Mouse (Mus musculus): Measurements from ENCODE around the gene Jag2.

The Jag2 gene

GRCm38 (mm10) chr12:112940710-112941109 is 11.1 kb upstream of the Jag2 start:
- no peak for DNase-seq

DNA sequence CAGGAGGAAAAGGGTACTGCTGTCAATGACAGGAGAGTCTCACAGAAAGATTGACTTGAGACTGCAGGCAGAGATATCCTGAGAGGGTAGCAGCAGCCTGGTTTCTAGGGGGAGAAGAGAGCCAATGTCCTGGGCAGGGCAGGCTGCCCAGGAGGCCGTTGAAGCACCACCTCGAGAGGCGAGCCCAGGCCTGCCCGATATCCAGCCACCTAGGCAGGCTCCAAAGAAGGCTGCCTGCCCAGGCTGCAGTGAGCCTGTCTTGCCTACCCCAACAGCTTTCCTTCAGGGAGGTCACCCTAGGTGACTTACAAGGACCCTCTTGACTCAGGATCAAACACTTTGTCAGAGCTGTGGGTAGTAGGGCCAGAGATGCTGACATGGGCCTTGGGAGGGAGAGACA is 10.7 kb upstream of the Jag2 start:
- DNase-seq: no peak

DNA sequence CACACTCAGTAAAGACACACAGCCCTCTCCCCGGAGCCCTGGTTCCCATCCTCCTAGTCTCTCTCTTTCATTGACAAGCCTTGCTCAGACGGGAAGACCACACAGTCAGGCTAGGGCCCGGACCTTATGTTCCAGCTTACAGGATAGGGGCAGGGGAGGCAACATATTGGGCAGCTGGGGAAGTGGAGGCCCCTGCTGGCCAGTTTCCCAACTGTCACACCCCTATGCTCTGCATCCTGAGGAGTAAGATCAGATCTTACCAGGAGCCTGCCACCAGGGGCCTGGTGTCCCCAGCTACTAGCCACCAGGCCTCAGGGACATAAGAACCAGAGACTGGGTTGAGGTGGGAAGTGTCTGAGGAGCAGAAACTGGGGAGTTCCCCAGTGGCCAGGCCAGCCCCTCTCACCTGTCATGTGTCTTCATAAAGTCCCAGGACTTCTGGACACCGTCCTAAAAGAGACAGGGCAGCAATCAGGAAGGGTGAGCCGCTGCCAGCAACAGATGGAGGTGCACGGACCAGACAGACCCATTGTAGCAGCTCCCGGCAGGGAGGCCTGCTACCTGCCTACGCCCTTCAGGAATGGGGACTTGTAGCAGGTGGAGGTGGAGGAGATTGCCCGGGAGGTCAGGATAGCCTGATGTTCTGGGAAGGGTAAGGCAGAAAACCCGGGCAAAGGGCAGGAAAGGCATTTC is 9.4 kb upstream of the Jag2 start:
- DNase-seq: no peak

GRCm38 (mm10) chr12:112938366-112938765 is 8.8 kb upstream of the Jag2 start:
- no peak for DNase-seq

GRCm38 (mm10) chr12:112937906-112938305 is 8.3 kb upstream of the Jag2 start:
- no peak for DNase-seq

DNA sequence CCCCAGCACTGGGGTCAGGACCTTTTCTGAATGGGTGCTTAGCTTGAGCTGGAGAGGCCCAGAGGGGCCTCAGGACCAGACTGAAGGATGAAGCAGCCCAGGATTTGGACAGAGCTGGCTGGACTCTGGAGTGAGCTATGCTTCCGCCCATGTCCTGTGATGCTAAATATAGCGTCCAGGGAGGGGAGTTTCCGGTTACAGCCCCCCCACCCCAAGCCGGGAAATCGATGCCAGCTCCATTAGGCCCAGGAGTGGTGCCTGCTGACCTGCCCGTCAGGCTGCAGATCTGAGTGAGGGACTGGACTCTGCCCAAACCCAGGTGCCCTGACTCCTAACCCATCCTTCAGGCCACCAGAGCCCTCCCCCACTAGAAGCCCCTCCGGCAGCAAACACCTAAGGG is 3.1 kb upstream of the Jag2 start:
- DNase-seq: no peak

DNA sequence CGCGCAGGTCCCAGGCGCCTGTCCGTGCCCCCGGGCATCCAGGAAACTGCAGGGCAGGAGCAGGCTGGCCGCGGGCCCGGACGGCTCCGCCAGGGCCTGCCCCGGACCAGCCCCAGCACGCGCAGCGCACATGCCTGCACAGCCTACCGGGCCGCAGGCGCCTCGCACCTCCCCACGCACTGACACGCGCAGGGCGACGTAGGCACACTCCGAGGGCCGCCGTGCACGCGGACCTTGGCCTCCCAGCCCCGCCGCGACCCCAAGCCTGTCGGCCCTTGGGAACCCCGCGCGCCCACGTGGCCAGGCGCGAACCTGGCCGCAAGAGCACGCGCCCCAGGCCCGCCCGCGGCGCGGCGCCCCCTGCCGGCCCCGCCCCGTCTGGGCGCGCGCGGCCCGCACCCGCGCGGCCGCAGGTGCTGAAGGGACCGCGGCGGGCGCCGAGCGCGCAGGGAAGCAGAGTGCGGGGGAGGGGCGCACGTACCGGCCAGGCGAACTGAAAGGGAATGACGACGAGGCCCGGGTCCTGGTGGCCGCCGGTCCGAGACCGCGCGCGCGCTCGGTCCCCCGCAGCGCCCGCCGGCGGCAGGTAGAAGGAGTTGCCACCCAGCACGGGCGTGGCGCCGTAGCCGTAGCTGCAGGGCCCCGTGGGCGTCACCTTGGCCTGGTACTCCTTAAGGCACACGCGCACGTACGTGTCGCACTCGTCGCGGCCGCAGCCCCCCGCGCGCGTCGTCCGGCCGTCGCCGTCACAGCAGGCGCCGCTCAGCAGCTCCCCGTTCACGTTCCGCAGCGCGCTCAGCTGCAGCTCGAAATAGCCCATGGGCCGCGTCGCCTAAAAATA is 955 bp downstream of the Jag2 start:
- no peak for DNase-seq

DNA sequence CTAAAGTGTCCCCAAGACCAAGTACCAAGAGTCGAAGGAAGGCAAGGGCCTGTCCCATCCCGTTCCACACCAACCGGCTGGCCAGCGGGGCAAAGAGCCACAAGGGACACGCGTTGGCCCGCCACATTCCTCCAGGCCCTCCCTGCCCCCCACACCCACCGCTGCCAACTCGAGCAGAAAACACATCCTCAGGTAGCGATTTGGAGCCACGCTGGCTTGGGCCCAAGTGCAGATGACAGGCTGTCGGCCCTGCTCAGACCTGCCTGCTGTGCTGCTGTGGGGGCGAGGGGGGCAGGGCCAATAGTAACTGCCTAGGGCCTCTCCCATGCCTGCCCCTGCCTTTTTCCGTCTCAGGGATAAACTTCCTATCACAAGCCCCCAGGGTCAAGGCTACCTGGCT is 2.3 kb downstream of the Jag2 start:
- no peak for DNase-seq

DNA sequence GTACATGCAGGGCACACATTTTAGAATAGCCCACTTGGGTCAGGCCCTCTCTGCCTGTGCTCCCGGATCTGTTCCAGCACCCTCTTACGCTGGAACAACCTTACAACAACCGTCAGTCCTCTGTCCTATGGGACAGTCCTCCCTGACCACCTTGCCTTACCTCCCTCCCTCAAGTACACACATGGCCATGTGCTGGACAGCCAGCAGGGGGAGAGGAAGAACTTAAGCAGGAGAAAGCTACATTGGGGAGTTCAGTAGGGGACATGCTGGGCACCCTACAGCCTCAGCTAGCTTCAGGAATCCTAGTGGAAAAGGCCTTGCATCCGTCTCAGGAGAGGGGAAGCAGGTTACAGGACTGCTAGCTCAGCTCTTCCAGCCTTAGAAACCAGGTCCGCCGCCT is 3.6 kb downstream of the Jag2 start:
- no peak for DNase-seq

DNA sequence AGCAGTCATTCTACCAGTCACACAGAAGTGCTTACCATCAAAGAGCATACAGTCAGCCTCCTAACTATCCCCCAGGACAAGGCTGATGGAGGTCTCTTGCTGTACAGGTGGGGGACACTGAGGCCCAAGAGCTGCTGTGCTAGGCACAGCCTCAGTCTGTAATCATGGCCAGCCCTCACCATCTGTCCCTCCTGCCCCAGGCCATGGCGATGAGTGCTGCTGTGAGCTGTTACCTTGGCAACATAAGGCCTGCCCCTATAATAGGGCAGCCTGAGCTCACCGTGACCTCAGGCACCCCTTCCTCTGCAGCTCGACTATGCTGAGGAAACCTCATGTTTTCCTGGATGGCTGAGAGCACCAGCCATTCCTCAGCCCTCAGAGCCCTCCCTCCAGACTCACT is 7.0 kb downstream of the Jag2 start:
- no peak for DNase-seq

- DNase-seq: no peak
Measured at GRCm38 (mm10) chr12:112921518-112921917, 8.1 kb downstream of the Jag2 start.

- no peak for DNase-seq
Measured at GRCm38 (mm10) chr12:112917906-112918305, 11.7 kb downstream of the Jag2 start.

DNA sequence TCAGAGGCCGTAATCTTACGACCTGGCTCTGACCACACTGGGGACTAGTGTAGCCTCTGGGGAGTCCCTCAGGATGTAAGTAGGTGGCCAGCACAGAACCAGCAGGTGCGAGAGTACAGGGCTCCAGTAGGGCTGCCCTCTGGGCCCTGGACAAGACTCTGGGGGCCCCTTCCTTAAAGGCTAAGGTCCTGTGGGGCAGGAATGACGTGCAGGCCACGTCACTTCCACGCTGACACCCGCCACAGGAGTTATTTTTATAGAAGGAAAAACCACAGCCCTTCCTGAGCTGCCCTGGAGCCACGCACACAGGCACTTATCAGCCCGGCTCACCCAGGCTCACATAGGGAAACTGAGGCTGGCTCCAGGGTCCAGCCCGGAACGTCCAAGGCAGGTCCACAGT is 12.1 kb downstream of the Jag2 start:
- no peak for DNase-seq

DNA sequence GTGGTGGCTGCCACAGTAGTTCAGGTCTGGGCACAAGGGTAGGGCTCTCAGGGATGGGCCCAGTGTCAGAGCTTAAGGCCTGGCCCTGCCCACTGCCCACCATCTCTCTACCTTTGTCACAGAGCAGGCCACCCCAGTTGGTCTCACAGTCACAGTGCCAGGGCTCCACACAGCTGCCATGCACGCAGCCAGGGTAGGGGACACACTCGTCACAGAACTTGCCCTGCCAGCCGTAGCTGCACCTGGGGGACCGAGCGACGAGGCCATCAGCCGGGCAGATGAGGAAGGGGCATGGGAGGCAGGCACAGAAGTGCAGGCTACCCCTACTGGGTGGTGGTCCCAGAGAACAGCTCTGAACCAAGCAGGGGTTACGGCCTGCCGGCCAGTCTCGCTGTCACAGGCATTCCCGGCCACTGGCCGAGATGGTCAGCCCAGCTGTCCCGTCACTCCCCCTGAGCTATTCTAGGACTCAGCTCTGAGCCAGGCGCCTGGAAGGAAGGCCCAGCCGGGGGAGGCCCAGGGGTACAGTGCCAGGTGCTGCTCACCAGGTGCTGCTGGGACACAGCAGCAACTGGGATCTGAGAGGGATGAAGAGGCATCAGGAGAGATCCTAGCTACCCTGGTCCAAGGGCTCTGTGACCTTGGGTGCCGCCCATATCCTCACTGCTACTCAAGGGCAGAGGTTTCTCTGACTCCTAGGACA is 12.7 kb downstream of the Jag2 start:
- DNase-seq: no peak

DNA sequence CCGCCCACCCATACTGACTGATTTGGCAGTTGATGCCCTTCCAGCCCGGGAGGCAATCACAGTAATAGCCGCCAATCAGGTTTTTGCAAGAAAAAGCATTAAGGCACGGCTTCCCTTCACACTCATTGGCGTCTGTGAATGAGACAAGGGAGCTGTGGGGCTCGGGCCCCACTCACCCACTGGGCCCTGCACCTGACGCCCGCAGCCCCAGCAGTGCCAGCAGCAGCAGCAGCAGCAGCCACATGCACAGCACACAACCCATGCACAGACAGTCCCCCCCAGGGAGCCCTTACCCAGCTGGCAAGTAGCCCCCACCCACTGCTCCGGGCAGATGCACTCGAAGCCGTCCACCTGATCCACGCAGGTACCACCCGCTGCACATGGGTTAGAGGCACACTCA is 14.0 kb downstream of the Jag2 start:
- no peak for DNase-seq

DNA sequence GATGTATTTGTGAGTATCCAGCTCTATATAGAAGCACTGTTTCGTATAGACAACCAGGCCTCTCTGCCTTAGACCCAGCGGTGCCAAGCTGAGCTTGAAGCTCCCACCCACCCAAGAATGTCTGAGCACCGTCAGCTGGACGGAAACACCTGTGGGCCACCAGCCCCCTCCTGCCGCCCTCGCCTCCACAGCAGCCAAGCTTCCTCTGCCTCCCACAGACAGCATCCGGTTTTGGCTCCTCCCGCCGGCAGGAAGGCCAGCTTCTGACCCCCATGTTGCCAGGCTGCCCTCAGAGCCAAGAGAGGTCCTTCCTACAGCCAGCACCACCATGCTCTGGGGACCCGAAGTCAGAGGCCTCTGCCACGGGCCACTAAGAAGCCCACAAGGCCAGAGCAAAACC is 15.0 kb downstream of the Jag2 start:
- no peak for DNase-seq

GRCm38 (mm10) chr12:112912951-112913745 is 16.4 kb downstream of the Jag2 start:
- DNase-seq: no peak

GRCm38 (mm10) chr12:112911701-112912100 is 17.9 kb downstream of the Jag2 start:
- DNase-seq: no peak

DNA sequence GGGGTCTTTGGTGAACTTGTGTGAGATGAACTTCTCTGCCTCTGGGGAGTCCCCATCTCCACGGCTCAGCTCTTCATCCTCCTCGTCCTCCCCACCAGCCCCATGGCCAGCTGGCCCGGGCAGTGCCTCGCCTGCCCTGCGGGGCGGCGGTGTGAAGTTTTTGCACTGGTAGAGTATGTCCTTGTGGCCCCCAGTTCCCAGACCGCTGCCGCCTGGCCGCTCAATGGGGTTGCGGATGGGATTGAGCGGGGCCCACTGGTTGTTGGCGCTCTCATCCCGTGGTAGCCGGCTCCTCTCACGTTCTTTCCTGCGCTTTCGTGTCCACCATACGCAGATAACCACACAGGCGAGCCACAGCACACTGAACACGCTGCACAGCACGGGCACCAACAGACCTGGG is 20.6 kb downstream of the Jag2 start:
- no peak for DNase-seq

DNA sequence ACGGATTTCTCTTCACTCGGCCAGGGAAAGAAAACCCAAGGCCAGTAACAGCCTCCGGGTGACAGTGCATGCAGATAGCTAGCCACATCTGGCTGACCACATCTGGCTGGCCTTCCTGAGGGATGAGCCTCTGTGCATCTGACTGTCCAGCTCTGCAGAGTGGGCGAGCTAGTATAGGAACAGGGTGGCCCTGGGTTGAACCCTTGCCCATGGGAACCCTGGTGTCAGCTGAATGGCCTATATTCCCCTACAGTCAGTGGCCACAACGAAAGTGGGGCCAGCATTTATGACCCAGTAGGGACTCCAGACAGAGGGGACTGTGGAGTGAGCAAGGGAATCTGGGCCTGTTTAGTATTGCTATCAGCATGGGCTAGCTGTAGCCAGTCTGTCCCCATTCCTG is 24.6 kb downstream of the Jag2 start:
- DNase-seq: no peak

GRCm38 (mm10) chr12:112903941-112904340 is 25.6 kb downstream of the Jag2 start:
- DNase-seq: no peak

DNA sequence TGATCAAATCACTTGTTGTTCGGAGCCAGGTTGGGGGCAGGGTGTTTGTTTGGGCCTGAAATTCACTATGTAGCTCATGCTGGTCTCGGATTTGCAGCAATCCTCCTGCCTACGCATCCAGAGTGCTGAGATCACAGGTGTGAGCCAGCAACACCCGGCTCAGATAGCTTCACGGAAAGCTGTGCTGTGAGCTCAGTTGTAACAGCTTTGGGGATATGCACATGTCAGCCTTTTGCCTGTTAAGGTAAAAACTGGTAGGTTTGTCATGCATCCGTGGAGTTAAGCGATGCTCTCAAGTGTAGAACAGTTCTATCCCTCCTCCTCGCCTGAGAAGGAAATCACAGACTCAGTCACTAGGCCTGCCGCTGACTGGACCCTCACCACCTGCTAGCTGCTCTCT is 28.9 kb downstream of the Jag2 start:
- no peak for DNase-seq

- DNase-seq: no peak
Measured at GRCm38 (mm10) chr12:112898960-112899359, 30.6 kb downstream of the Jag2 start.

Measured in liver (tissue).